Mouse (Mus musculus): ENCODE measurements around the gene Dnah12.
"Not testable (repeated sequence)": the region's sequence is repeated elsewhere in the genome, so short reads cannot be mapped to it uniquely, and the experiment has no call there.

- not testable (repeated sequence) for TF ChIP-seq CTCF (IDR thresholded peaks at IDR 0.05; ENCODE audit: borderline replicate concordance, insufficient read depth, low read length); POLR2A (IDR thresholded peaks at IDR 0.05; ENCODE audit: low read depth, low read length)
Measured at GRCm38 (mm10) chr14:26719696-26720095, 26.6 kb downstream of the Dnah12 start.
